Mouse (Mus musculus) retina, postnatal 7 days (tissue): Measurements from ENCODE around the gene 5730596B20Rik.

Experiments
- DNase-seq: peaks from one replicate; pipeline ENCODE4 v3.0.0-alpha.2; 2012; ENCODE audit warnings: low read depth, low spot score

The 5730596B20Rik gene

DNA sequence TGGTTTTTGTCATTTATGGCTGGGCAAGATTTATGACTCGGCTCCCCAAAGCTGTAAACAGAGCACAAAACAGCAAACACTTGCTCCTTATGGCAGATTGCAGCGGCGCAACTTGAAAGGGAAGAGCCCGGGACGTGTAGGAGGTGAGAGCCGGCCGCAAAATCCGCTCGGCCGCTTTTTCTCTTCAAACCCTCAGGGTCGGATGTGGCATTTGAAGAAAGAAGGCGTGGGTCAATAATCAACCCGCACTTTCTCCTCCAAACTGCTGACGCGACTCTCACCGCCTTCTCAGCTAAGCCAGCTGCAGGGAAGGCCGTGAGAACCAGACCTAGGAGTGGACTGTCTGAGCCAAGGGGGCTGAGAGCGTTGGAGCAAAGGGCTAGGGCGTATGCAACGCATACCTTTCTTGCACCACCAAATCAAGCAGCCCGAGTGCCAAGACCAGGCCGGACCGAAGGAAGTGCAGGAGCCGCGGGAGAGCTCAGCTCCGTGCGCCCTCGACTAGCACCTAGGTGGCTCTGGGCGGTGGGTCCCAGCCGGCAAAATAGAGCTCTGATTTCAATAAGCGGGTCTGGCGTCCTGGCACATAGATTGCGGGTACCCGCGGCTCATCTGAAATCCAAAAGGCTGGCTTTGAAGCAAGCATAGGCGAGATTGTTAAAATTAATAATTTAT lies at the start of gene 5730596B20Rik:
Gene 5730596B20Rik, plus strand, starts transcription at position 438 of the 675 bp plus-strand sequence.
- DNase-seq, result no peak

DNA sequence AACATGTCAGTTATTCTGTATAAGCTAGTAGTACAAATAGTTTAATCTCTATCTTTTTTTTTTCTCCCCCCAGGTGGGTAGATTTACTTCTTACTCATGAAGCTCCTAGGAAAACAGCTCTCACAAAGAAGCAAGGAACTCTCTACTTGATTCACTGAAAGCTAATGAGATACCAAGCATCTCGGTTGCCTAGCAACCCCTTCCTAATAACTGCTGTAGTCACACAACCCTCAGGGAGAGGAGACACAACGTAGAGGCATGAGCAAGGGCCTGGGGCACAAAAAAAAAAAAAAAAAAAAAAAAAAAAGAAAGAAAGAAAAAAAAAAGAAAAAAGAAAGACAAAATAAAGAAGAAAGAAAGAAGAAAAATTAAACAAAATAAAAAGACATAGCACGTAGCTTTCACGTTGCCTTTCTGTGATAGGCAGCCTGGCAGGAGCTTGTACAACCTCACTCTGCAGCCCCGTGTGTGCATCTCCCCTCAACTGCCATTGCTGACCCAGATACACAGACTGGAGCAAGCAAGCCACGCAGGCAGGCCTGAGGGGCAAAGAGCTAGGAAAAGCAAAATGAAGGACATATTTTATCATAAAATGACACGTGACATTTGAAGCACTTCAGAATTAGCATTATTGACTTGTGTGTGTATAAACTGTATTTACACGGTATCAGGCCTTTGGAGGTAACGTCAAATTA lies 39.3 kb upstream of the 5730596B20Rik start:
- no peak for DNase-seq

DNA sequence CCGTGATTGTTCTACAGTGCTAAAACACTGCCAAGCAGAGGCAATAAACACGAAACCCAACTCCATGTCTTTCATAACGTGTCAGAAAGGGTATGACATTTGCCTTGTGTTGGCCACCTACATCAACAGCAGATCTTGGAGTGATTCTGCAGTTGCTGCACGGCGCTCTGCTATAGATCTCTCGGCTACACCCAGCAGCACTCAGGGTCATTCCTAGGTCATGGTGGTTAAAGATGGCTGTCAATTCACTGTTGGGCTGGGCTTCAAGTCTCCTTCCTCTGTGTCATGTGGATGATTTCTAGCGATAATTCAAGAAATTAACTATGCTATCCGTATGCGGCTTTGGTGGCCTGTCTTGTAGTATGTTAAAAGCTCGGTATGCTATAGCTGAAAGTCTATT lies 38.7 kb upstream of the 5730596B20Rik start:
- no peak for DNase-seq

DNA sequence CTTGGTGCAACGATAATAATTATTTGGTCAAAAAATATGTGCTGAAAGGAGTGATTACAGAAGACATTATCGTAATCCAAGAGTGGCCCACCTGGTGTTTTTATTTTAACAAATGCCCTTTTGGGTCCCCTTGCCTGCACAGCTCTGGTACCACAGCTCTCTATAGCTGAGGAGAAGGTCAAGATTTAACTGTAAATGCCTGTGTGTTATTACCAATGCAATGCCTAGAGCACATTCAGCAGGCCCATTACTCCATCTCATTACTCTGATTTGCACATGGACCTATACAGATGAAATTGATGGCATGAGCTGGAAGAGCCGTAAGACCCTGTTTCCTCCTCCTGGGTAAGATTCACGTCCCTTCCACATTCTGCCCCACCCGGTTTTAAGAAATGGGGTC lies 38.2 kb upstream of the 5730596B20Rik start:
- no peak for DNase-seq

DNA sequence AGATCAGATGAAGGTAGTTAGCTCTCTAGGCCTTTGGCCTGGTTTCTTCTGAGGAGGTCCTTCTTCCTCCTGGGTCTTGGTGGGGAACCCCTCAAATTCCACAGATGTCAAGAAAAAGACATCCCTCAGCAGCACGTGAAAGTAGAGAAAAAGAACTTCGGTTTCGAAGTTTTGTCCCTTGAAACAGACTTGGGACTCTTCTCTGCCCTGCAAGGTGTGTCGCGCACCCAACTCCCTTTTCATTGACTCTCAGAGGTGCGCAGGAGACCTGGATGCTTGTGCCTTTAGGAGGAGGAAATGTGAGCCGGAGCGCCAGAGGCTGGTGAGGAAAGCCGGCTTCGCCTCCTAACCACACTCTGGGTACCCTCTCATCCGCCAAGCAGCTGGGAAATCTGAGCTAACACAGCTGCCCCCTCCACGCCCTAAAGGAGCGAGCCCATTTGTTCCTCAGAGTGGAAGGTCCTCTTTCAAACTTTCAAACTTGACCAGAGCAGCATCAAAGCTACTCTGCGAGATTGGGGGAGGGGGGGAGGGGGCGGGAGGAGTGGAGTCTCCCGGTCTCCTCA lies 26.8 kb upstream of the 5730596B20Rik start:
- no peak for DNase-seq

DNA sequence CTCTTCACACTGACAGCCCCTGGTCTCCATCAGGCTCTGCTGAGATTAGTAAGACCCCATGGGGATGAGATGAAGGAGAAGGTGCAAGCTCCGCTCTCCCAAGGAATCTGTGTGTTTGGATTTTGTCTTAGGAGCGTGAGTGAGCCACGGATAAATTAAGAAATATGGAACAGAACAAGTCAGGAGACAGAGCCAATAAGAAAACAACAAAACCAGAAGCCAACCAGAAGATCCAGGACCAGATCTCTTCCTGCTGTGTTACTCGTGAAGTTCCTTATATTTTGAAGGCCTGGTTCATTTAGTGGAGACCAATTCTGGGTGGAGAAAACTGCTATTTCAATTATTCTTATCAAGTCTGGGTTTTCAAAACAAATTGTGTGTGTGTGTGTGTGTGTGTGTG lies 25.7 kb upstream of the 5730596B20Rik start:
- no peak for DNase-seq

DNA sequence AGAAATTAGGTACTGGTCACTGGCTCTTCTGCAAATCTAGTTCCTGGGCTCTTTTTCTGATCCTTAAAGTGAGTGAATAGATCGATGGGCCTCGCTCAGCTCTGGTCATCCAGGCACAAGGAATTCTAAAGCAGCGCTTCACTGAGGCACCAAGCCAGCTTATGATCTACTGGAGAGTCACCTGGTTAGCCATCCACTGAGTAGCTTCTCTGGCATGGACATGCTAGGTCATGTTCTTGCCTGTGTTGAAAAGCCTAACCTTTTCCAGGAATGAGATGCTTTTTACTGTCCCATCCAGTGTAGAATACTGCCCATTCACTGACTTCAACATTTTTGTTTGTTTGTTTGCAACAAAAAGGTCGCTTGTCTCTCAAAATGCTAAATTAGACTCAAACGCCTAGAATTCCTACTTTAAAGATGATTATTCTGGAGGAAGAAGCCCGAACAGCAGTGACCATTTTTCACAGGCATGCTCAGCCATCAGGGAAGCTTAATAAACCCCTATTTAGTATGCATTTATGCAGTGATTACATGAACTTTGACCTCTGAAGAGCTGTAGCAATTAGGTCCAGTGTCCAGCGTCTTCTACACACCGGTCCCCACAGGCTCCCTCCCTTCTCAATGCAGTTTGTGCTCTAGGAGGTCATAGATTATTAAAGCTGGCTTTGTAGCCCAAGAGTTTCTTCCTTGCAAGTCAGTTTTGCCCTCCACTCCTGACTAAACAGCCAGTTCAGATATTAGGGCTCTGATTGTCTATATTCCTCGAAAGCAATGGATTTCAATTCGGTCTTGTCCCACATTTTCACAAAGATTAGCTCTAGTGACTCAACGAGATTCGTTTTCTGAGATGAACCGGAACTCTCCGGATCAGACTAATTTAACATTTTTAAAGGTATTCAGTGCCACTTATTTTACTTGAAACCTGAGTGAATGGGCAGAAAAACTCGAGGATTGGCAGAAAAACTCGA lies 24.8 kb upstream of the 5730596B20Rik start:
- DNase-seq, result no peak

DNA sequence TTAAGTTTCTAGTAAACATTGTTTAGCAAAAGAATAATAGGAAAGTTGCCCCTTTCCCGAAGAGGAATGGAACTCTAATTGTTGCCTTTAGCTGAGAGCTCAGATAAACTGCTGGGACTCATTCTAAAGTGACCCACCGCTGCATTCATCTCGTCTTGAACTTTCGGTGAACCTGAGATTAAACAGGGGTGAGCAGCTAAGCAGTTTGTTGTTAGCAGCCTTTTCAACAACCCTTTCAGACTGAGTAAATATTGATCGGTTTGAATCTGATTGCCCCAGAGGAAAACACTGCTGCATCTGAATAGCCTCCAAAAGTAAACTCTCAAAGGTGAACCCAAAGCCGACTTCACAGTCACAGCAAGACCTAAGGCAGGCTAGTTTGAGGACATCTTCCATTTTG lies 24.0 kb upstream of the 5730596B20Rik start:
- no peak for DNase-seq

DNA sequence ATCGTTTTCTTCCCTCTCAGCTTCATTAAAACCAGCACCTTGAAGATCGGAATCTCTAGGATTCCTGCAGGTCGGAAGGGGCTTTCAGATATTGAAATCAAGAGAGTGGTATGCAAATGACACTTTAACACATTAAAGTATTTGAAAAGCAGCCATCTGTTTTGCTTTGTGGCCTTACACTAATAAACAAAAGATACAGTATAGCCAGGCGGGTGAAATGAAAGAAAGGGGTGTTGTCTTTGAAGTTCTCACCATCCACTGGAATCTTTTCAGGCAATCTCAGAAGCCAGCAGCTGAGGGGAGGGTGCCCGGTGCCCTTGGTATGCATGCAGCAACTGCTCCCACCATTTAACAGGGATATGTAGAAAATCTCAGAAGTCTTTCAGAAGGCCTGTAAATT lies 23.3 kb upstream of the 5730596B20Rik start:
- DNase-seq, result no peak

DNA sequence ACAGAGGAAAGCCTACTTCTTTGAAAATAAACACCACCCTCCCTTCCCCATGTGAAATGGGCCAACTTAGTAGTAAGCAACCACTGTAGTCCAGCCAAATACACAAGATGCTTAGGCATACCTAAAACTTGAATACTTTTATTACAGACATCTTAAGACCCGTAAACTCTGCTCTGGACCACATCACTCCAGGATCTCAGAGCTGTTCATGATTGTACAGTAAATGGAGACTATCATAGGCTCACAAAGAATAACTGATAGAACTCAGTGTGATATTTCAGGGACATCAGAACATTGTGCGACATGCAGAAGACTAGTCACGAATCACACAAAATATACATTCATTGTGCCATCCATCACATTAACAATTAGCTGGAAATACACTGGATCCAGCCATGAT lies 21.8 kb upstream of the 5730596B20Rik start:
- DNase-seq, result no peak

DNA sequence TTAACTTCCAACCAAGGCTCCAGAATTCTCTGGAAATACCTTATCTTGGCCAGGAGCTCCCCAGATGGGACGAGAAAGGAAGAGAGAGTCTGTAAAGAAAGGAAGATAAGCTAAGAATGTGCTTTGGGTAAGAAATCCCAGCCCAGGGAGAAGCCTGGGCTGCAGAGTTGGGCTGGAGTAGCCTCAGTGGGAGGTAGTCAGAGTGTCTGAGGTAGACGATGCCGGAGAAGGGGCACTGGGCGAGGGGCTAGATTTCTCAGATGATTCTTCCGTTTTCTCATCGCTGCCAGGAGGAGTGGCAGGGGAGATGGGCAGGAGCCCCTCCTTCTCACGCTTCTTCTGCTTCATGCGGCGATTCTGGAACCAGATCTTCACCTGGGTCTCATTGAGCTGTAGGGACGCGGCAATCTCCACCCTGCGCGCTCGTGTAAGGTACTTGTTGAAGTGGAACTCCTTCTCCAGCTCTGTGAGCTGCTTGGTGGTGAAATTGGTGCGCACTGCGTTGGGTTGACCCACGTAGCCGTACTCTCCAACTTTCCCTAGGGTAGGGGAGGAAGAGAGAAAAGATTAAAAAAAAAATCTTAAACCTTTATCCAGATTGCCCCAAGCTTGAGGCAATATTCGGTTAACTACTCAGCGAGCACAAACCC lies 20.6 kb upstream of the 5730596B20Rik start:
- DNase-seq, result no peak

DNA sequence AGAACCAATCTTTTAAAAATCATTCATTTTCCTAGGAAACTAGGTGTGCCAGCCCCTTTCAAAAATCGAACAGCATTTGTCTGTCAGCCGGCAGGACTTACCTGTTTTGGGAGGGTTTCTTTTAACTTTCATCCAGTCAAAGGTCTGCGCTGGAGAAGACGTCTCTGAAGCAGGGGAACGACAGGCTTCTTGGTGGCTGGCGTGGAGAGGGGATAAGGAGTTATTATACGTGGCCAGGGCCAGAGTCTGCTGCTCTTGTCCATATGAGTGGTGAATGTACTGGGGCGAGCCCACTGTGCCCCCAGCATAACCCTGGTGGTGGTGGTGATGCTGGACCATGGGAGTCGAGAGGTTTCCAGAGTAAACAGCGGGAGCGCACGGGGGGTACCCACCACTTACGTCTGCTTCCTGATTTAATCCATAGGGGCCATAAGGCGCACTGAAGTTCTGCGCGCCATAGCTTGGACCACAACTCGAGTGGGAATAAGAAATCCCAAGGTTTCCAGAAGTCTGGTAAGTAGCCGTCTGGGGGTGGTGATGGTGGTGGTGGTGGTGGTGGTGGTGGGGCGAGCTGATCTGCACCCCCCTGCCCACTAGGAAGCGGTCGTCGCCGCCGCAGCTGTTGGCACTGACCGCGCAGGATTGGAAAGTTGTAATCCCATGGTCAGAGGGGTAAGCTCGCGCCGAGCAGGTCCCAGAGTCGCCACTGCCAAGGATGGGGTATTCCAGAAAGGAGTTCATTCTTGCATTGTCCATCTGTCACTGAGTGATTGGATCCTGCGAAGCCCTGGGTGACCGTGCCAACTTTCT lies 19.6 kb upstream of the 5730596B20Rik start:
- no peak for DNase-seq

DNA sequence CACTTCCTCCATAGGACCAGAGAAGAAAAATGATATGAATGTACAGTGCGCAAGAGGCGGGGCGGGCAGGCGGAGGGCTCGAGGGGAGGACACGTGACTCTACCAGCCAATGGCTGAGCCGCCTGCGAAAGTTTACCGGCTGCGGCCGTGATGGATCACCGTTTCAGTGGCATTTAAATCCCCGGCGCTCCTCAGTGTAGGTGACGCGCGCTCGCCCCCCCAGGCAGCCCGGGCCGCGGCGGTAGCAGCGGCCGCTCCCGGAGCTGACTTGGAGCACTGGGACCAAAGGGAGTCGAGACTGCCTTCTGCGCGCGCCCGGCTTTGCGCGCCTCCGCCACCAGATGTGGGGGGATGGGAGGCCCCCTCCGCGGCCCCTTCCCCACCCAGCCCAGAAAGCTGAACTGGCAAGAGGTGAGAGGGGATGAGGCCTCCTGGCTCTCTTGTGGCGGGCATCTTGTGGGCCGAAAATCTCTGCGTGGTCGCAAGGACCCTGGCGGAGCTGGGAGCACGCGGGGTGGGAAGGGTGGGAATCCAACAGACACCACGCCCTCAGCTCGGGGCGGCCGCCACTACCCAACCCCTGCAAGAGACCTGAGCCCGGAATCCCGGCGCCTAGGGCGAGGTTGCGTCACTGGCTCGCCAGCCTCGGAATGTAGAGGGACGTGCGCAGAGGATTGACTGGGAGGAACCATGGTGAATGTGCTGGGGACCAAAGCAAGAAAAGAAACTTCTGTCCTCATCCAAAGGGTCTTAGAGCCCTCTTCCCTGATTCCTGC lies 18.8 kb upstream of the 5730596B20Rik start, which contains the start of gene Hoxa1:
Gene Hoxa1, minus strand, starts transcription at position 42 of the 776 bp plus-strand sequence.
- DNase-seq, result no peak

DNA sequence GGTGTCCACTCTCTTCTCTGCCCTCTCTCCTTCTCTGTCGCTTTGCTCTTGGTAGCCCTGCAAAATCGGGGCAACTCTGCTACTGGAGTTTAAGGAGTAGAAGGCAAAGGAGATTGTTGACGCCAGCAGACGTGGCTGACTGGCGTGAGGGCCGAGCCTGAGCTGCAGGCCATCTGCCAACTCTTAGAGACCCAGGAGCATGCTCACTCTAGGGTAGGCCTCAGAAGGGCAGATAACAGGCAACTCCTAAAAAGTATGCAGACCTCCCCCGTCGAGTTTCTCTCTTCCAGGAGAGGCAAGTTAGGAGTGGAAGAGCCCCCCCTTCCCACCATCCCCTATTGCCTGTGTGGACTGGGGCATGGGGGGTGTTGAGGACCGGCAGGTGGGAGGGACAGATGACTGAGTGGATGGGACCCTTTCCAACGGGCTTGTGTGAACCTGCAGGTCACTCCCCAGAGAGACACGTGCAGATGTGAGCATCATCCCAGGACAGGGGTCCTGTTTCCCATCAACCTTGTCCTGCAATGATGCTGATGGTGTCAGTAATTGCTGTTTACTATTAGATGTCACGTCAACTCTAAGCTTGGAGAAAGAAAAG lies 18.0 kb upstream of the 5730596B20Rik start:
- DNase-seq, result no peak

DNA sequence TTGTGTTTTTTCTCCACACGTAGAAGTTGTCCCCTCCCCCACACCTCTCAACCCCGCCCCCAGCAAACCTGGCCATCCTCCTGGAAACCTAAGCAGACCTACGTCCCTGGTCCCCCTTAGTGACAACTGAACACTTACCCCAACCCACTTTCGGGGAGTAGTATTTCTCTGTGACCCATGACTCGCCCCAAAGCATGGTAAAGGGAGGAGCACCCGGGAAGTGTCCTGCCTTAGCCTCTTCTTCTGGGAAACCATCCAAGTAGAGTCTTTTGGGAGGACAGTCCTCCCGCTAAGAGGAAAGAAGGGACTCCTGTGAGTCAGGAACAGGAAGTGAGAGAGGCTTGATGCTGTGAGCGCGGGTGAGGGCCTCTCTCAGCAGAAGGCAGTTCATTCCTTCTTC lies 17.3 kb upstream of the 5730596B20Rik start:
- no peak for DNase-seq

DNA sequence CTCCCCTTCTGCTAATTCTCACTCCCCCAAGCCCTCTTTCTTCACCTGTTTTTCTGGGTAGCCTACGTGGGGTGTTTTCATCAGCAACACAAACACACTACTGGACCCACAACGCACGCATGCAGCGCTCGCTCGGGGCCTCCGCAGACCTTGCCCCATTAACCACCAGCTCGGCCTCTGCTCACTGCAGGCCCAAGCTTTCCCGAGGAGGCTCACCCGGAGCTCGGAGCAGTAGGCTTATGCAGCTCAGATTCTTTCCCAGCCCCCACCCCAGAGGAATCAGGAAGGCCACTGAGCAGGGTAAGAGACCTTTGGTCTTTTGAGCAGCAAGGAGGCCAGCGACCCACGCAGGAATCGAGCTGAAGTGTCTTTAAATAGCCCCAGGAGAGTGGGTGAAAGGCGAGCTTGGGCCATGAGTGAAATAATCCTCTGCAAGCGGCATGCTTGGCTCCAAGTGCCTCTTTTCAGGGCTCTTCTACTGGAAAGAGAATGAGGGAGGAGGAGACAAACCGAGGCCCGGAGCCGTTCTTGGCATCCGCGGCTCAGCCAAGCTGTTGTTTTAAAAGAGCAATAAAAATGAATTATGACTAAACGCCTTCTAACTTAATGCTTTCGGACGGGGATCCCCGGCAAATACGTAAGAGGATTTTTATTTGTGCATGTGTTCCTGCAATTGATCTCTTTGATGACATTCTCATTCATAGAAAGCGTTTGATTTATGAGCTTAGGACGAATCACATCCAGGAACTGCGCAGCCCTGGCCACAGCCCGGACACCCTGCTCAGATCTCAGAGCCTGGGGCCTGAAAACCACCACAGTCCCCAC lies 16.6 kb upstream of the 5730596B20Rik start:
- DNase-seq, result no peak

DNA sequence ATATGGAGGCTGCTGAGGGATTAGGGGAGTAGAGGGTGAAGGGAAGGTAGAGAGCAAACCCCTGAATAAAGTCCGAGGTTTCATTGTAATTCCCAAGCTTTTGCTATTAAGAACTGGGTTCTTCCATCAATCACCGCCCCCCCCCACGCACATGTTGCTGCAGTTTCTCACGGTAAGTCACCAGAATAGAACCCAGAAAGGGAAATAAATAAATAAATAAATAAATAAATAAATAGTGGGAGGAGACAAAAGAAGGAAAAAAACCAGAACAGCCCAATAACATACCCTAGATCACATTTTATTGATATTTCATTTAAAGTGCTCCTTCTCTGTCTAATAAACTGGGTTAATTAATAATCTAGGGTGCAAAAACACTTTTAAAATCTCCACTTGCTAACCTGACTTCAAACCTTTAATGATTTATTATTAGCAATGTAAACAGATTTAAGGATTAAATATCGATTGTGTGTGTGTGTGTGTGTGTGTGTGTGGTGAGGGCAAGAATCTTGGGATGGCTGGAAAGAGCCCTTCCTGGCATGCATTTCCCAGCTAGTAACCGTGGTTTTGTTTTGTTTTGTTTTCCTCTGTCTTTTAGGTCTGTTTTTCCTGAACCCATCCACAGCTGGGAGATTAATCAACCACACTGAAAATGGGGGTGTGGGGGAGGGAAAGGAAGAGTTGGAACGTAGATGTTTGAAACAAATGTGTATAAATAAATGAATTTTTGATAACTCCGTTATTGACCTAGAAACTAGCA lies 15.8 kb upstream of the 5730596B20Rik start:
- no peak for DNase-seq

DNA sequence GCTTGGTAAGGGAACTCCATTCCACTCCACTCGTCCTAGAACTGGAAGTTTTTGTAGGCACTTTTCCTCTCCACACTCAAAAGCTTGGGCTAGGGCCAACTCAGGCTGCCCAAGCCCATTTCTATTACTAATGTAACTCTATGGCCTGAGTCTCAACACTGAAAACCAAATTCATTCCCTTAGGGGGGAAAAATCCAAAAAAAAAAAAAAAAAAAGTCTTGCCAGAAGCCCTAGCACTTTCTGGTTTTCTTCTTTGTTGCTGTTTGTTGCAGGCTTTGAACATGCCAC lies 15.3 kb upstream of the 5730596B20Rik start:
- no peak for DNase-seq
